Mouse (Mus musculus): Measurements from ENCODE around the gene Rnf180. TPM values are rescaled to one million over a fixed set of nuclear protein-coding genes. Genes with fewer than 3 reads are reported as not detected.

The Rnf180 gene
- polyA plus RNA-seq, 1 experiment from 2014 or later = 46.1 TPM

- Histone ChIP-seq H3K27ac (ENCODE audit: low read length) (no peak overlapping the region), H3K27me3 (ENCODE audit: control insufficient read depth, insufficient read depth, low read depth, low read length) (no peaks in the 10 kb centered on the region), H3K36me3 (ENCODE audit: control insufficient read depth, insufficient read depth, low read length) (peaks cover 8% of the 10 kb centered on the region; the same call in 1 of the 2 replicates), H3K4me1 (ENCODE audit: control insufficient read depth, insufficient read depth, low read length) (no peaks in the 10 kb centered on the region), H3K4me3 (ENCODE audit: low read depth, low read length) (no peak overlapping the region), H3K9ac (ENCODE audit: low read depth, low read length) (no peak overlapping the region), H3K4me2 (ENCODE audit: low read length) (no peak overlapping the region), H3K9me3 (replicated peaks; ENCODE audit: control insufficient read depth, low read length, poor library complexity, severe bottlenecking) (peaks cover 3% of the 10 kb centered on the region)
- WGBS = 77% methylated on average over 6 of the region's 6 CpGs
- no peak; the same call in 1 of the 2 replicates for ATAC-seq
Observed at GRCm38 (mm10) chr13:105267464-105267863, 27.2 kb downstream of the Rnf180 start.

DNA sequence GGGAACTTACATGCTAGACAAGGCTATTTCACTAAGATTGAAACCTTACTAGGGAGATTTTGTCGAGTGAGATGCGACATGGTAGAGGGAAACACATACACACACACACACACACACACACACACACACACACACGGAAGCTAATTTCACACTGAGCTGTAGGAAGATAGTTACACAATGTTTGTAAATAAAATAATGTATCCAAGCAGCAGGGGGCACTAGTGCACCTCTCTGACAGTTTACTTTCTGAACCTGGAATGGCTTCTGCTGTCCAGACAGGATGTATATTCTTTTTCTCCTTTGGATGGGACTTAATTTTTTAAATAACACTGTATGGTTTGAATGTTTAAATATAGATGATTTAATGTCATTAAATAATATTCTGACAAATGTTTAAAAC is 27.9 kb downstream of the Rnf180 start:
- Histone ChIP-seq H3K9ac (ENCODE audit: low read depth, low read length) (no peak overlapping the region), H3K4me2 (ENCODE audit: low read length) (no peak overlapping the region), H3K27ac (ENCODE audit: low read length) (no peak overlapping the region), H3K36me3 (ENCODE audit: control insufficient read depth, insufficient read depth, low read length) (peaks cover 8% of the 10 kb centered on the region; the same call in 1 of the 2 replicates), H3K4me1 (ENCODE audit: control insufficient read depth, insufficient read depth, low read length) (no peaks in the 10 kb centered on the region), H3K27me3 (ENCODE audit: control insufficient read depth, insufficient read depth, low read depth, low read length) (no peaks in the 10 kb centered on the region), H3K9me3 (replicated peaks; ENCODE audit: control insufficient read depth, low read length, poor library complexity, severe bottlenecking) (no peaks in the 10 kb centered on the region), H3K4me3 (ENCODE audit: low read depth, low read length) (no peak overlapping the region)
- no peak for ATAC-seq
- WGBS = 59% methylated on average over 3 of the region's 3 CpGs

DNA sequence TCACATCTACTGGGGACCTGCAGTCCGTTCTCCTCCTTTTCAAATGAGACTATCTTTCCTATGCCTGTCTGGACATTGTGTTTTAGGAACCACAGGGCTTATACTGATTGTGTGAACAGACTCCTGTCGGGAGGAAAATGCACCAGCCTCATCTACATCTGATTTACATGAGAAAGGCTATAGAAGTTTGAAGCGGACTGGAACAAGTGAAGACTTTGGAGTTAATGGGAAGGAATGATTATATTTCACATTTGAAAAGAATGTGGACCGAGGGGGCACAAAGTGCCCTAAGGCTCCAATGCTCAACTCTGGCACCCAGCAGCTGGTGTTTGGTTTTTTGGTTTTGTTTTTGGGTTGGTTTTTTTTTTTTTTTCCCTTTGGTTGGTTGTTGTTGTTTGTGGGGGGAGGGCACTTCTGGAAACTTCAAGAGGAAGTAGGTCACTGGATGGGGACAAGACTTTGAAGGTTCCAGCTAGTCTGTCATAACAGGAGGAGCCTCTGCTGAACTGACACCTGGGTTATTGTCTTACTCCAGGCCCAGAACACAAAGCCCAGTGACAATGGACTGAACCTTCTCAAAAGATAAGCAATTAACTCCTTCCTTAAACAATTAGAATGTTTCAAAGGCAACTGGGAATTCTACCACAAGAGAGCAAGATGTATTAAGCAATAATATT is 37.7 kb downstream of the Rnf180 start:
- no peaks in the 10 kb centered on the region for H3K4me1 ChIP-seq (ENCODE audit: control insufficient read depth, insufficient read depth, low read length)
- no peaks in the 10 kb centered on the region for H3K36me3 ChIP-seq (ENCODE audit: control insufficient read depth, insufficient read depth, low read length)
- H3K9me3 ChIP-seq (replicated peaks; ENCODE audit: control insufficient read depth, low read length, poor library complexity, severe bottlenecking) = no peaks in the 10 kb centered on the region
- H3K27me3 ChIP-seq (ENCODE audit: control insufficient read depth, insufficient read depth, low read depth, low read length) = no peaks in the 10 kb centered on the region
- H3K4me2 ChIP-seq (ENCODE audit: low read length) = no peak overlapping the region
- no peak overlapping the region for H3K4me3 ChIP-seq (ENCODE audit: low read depth, low read length)
- H3K9ac ChIP-seq (ENCODE audit: low read depth, low read length) = no peak overlapping the region
- 13% methylated on average over 4 of the region's 4 CpGs for WGBS
- no peak overlapping the region for H3K27ac ChIP-seq (ENCODE audit: low read length)
- ATAC-seq = no peak

- Histone ChIP-seq H3K9me3 (replicated peaks; ENCODE audit: control insufficient read depth, low read length, poor library complexity, severe bottlenecking) (no peaks in the 10 kb centered on the region), H3K4me3 (ENCODE audit: low read depth, low read length) (no peak overlapping the region), H3K9ac (ENCODE audit: low read depth, low read length) (no peak overlapping the region; the same call in 1 of the 2 replicates), H3K27me3 (ENCODE audit: control insufficient read depth, insufficient read depth, low read depth, low read length) (no peaks in the 10 kb centered on the region), H3K36me3 (ENCODE audit: control insufficient read depth, insufficient read depth, low read length) (no peaks in the 10 kb centered on the region), H3K4me1 (ENCODE audit: control insufficient read depth, insufficient read depth, low read length) (peaks cover 17% of the 10 kb centered on the region), H3K4me2 (ENCODE audit: low read length) (peak overlapping the region; percentile 36), H3K27ac (ENCODE audit: low read length) (peak overlapping the region; percentile 76)
- WGBS = 18% methylated on average over 4 of the region's 4 CpGs
- ATAC-seq = peak; percentile 33
Observed at GRCm38 (mm10) chr13:105250767-105251166, 43.8 kb downstream of the Rnf180 start.

GRCm38 (mm10) chr13:105250264-105250663 is 44.4 kb downstream of the Rnf180 start:
- 42% methylated on average over 9 of the region's 9 CpGs for WGBS
- Histone ChIP-seq H3K9ac (ENCODE audit: low read depth, low read length) (no peak overlapping the region), H3K4me1 (ENCODE audit: control insufficient read depth, insufficient read depth, low read length) (peaks cover 17% of the 10 kb centered on the region), H3K4me3 (ENCODE audit: low read depth, low read length) (peak overlapping the region; percentile 19; the same call in 1 of the 2 replicates), H3K27me3 (ENCODE audit: control insufficient read depth, insufficient read depth, low read depth, low read length) (no peaks in the 10 kb centered on the region), H3K4me2 (ENCODE audit: low read length) (peak overlapping the region; percentile 36), H3K9me3 (replicated peaks; ENCODE audit: control insufficient read depth, low read length, poor library complexity, severe bottlenecking) (no peaks in the 10 kb centered on the region), H3K27ac (ENCODE audit: low read length) (peak overlapping the region; percentile 76), H3K36me3 (ENCODE audit: control insufficient read depth, insufficient read depth, low read length) (peaks cover 3% of the 10 kb centered on the region; the same call in 1 of the 2 replicates)
- peak; percentile 44; the same call in 1 of the 2 replicates for ATAC-seq

DNA sequence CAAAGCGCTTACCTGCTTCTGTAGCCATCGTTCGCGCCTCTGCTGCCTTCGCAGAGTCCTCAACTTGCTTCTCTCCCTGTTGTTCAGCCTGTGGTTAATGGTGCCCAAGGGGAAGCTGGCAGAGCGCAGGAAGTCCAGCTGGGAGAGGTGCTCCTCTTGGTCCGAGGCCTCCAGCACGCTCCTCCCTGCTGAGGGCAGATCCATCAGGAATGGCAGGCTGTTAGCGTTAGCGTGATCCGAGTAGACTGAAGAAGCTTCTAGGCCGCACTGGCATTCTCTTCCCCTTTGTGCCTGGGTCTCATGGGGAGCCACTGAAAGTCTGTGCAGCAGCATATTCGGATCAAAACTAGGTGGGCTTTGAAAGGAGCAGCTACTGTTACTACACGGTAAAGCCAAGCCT is 45.0 kb downstream of the Rnf180 start:
- ATAC-seq = peak; percentile 58; the same call in 1 of the 2 replicates
- no peaks in the 10 kb centered on the region for H3K27me3 ChIP-seq (ENCODE audit: control insufficient read depth, insufficient read depth, low read depth, low read length)
- 66% methylated on average over 14 of the region's 14 CpGs for WGBS
- H3K9ac ChIP-seq (ENCODE audit: low read depth, low read length) = 0 out of 2 replicates have a peak overlapping the region, but pooled peaks have one; percentile 34
- H3K4me1 ChIP-seq (ENCODE audit: control insufficient read depth, insufficient read depth, low read length) = peaks cover 17% of the 10 kb centered on the region
- peak overlapping the region; percentile 19 for H3K4me3 ChIP-seq (ENCODE audit: low read depth, low read length)
- peaks cover 6% of the 10 kb centered on the region; the same call in 1 of the 2 replicates for H3K36me3 ChIP-seq (ENCODE audit: control insufficient read depth, insufficient read depth, low read length)
- peak overlapping the region; percentile 36 for H3K4me2 ChIP-seq (ENCODE audit: low read length)
- peak overlapping the region; percentile 76 for H3K27ac ChIP-seq (ENCODE audit: low read length)
- no peaks in the 10 kb centered on the region for H3K9me3 ChIP-seq (replicated peaks; ENCODE audit: control insufficient read depth, low read length, poor library complexity, severe bottlenecking)

GRCm38 (mm10) chr13:105247691-105248090 is 46.9 kb downstream of the Rnf180 start:
- 89% methylated on average over 6 of the region's 6 CpGs for WGBS
- Histone ChIP-seq H3K4me1 (ENCODE audit: control insufficient read depth, insufficient read depth, low read length) (peaks cover 17% of the 10 kb centered on the region), H3K4me3 (ENCODE audit: low read depth, low read length) (no peak overlapping the region), H3K9me3 (replicated peaks; ENCODE audit: control insufficient read depth, low read length, poor library complexity, severe bottlenecking) (no peaks in the 10 kb centered on the region), H3K27ac (ENCODE audit: low read length) (no peak overlapping the region), H3K36me3 (ENCODE audit: control insufficient read depth, insufficient read depth, low read length) (peaks cover 6% of the 10 kb centered on the region; the same call in 1 of the 2 replicates), H3K4me2 (ENCODE audit: low read length) (peak overlapping the region; percentile 27; the same call in 1 of the 2 replicates), H3K27me3 (ENCODE audit: control insufficient read depth, insufficient read depth, low read depth, low read length) (no peaks in the 10 kb centered on the region), H3K9ac (ENCODE audit: low read depth, low read length) (no peak overlapping the region)
- ATAC-seq = no peak

DNA sequence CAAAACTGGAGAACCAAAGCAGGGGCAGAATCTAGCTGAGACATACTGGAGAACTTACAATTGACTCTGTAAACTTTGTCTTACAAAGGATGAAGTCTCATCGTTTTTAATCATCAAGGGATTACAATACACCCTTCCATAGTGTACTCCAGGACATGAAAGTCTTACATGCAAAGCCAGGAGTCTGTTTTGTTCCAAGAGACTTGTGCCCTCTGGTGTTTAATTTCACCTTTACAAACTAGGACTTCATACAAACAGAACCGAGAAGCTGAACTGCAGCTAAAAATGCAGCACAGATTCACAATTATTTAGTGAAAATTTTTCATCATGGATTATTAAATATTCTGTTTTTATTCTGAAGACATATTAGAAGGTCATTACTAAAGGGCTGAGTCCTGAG is 53.8 kb downstream of the Rnf180 start:
- Histone ChIP-seq H3K4me1 (ENCODE audit: control insufficient read depth, insufficient read depth, low read length) (no peaks in the 10 kb centered on the region), H3K9ac (ENCODE audit: low read depth, low read length) (no peak overlapping the region), H3K27ac (ENCODE audit: low read length) (no peak overlapping the region), H3K4me3 (ENCODE audit: low read depth, low read length) (no peak overlapping the region), H3K36me3 (ENCODE audit: control insufficient read depth, insufficient read depth, low read length) (peaks cover 6% of the 10 kb centered on the region; the same call in 1 of the 2 replicates), H3K4me2 (ENCODE audit: low read length) (no peak overlapping the region), H3K9me3 (replicated peaks; ENCODE audit: control insufficient read depth, low read length, poor library complexity, severe bottlenecking) (no peaks in the 10 kb centered on the region), H3K27me3 (ENCODE audit: control insufficient read depth, insufficient read depth, low read depth, low read length) (no peaks in the 10 kb centered on the region)
- WGBS = 82% methylated on average over 2 of the region's 2 CpGs
- no peak for ATAC-seq

GRCm38 (mm10) chr13:105227126-105227525 is 67.5 kb downstream of the Rnf180 start:
- WGBS = 67% methylated on average over 4 of the region's 4 CpGs
- no peaks in the 10 kb centered on the region for H3K9me3 ChIP-seq (replicated peaks; ENCODE audit: control insufficient read depth, low read length, poor library complexity, severe bottlenecking)
- no peak overlapping the region for H3K27ac ChIP-seq (ENCODE audit: low read length)
- no peak for ATAC-seq
- H3K4me1 ChIP-seq (ENCODE audit: control insufficient read depth, insufficient read depth, low read length) = peaks cover 3% of the 10 kb centered on the region; the same call in 1 of the 2 replicates
- no peak overlapping the region for H3K4me2 ChIP-seq (ENCODE audit: low read length)
- no peaks in the 10 kb centered on the region for H3K27me3 ChIP-seq (ENCODE audit: control insufficient read depth, insufficient read depth, low read depth, low read length)
- no peak overlapping the region for H3K9ac ChIP-seq (ENCODE audit: low read depth, low read length)
- no peak overlapping the region for H3K4me3 ChIP-seq (ENCODE audit: low read depth, low read length)
- no peaks in the 10 kb centered on the region for H3K36me3 ChIP-seq (ENCODE audit: control insufficient read depth, insufficient read depth, low read length)

Data from midbrain, embryonic 16.5 days (tissue).